Mouse (Mus musculus): ENCODE measurements around the gene Slc5a10.

GRCm38 (mm10) chr11:61699460-61699859 lies 21.2 kb downstream of the Slc5a10 start:
- no peak for TF ChIP-seq EP300 (IDR thresholded peaks at IDR 0.05; ENCODE audit: insufficient read depth, low read depth, low read length)
- TF ChIP-seq CTCF (IDR thresholded peaks at IDR 0.05) = no peak

All from heart, adult 2 months (tissue).